8 mouse cellular contexts compared by ENCODE assay signal in the genomic region with DNA sequence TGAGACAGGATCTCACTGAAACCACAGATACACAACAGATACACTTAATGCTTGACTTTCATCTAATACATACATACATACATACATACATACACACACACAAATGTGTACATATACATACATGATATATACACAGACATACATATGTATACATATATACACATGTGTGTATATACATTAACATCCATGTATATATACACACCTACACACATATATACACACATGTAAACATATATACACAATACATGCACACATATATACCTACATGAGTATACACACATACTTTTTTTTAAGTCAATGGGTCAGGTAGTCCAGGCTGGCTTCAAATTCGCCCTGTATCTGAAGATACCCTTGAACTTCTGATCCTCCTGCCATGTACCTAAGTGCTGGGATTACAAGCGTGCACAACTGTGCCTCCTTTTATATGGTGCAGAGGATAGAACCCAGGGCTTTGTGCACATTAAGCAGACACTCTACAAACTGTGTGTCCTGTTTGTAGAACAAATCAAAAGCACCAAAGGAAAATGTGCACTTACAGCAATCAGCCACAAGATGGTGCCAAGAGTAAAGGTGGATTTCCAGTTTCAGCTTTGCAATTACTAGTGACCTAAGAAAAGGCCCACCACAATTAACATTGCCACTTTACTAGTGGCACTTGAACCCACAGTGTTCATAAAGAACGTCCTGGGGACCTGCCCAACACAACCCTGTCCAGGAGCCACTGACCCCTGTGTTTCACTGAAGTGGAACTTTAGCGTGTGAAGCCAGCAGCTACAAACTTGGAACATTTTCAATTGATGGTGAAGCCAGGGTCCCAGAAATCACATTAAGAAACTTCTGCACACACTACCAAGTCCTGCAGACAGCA. TPM values are rescaled to one million over a fixed set of nuclear protein-coding genes. Genes with fewer than 3 reads are reported as not detected.
DNase-seq lines count a peak whose midpoint lies in the region; ATAC-seq and TF ChIP-seq lines count a peak whose summit lies in the region.
"Not testable (repeated sequence)": the region's sequence is repeated elsewhere in the genome, so short reads cannot be mapped to it uniquely, and the experiment has no call there.

No protein-coding gene starts in this region.

- H3K36me3 ChIP-seq in hindbrain, embryonic 14.5 days (replicated peaks; ENCODE audit: control insufficient read depth, insufficient read depth); kidney, postnatal 0 days (ENCODE audit: insufficient read depth, low read length); stomach, postnatal 0 days (ENCODE audit: control insufficient read depth, insufficient read depth, low read length): not testable (repeated sequence)

- not testable (repeated sequence) for TF ChIP-seq EP300 in stomach, postnatal 0 days (optimal IDR thresholded peaks at IDR 0.05)

- not testable (repeated sequence) for TF ChIP-seq CTCF in kidney, postnatal 0 days (IDR thresholded peaks at IDR 0.05; ENCODE audit: low read depth); stomach, postnatal 0 days (IDR thresholded peaks at IDR 0.05; ENCODE audit: low read depth)

- not testable (repeated sequence) for H3K9ac ChIP-seq in hindbrain, embryonic 14.5 days; kidney, postnatal 0 days (ENCODE audit: low read depth, low read length); stomach, postnatal 0 days (ENCODE audit: low read length)

- not testable (repeated sequence) for H3K27me3 ChIP-seq in hindbrain, embryonic 14.5 days (ENCODE audit: control insufficient read depth, insufficient read depth, low read length); kidney, postnatal 0 days (ENCODE audit: insufficient read depth, low read length); stomach, postnatal 0 days (ENCODE audit: control insufficient read depth, insufficient read depth, low read length)

- not testable (repeated sequence) for H3K4me3 ChIP-seq in hindbrain, embryonic 14.5 days (replicated peaks; ENCODE audit: low read length); kidney, postnatal 0 days (replicated peaks; ENCODE audit: low read depth, low read length); stomach, postnatal 0 days (ENCODE audit: low read depth, low read length)

- not testable (repeated sequence) for H3K9me3 ChIP-seq in hindbrain, embryonic 14.5 days (ENCODE audit: control insufficient read depth, low read length); kidney, postnatal 0 days (replicated peaks; ENCODE audit: low read length); stomach, postnatal 0 days (ENCODE audit: control insufficient read depth, low read length)

- DNase-seq in hindbrain, embryonic 14.5 days (ENCODE audit: low spot score); kidney, postnatal 0 days (ENCODE audit: low spot score); stomach, postnatal 0 days (ENCODE audit: low spot score): not testable (repeated sequence)

- H3K4me2 ChIP-seq in hindbrain, embryonic 14.5 days (replicated peaks); kidney, postnatal 0 days (ENCODE audit: low read length); stomach, postnatal 0 days (replicated peaks; ENCODE audit: low read depth): not testable (repeated sequence)

- ATAC-seq in CD4-positive, CD25-positive, alpha-beta regulatory T cell, adult 4 months, result peak; percentile 71
- 0 out of 2 replicates have a peak, but pooled peaks have one; percentile 44 for ATAC-seq in erythroid progenitor cell, adult 5-6 weeks (replicated peaks; ENCODE audit: low FRiP score, poor library complexity, severe bottlenecking)
- peak; percentile 59; the same call in 1 of the 2 replicates for ATAC-seq in granulocyte monocyte progenitor cell, adult 5-6 weeks (replicated peaks; ENCODE audit: poor library complexity, severe bottlenecking)
- peak; percentile 48; the same call in 1 of the 2 replicates for ATAC-seq in hindbrain, embryonic 14.5 days (ENCODE audit: low FRiP score)
- ATAC-seq in kidney, postnatal 0 days (replicated peaks; ENCODE audit: low FRiP score, low read depth), result peak; percentile 46
- ATAC-seq in megakaryocyte progenitor cell, adult 5-6 weeks (replicated peaks; ENCODE audit: poor library complexity), result peak; percentile 74
- peak; percentile 38; the same call in 1 of the 2 replicates for ATAC-seq in monocyte, adult 5-6 weeks (replicated peaks; ENCODE audit: insufficient number of reproducible peaks, low FRiP score, low TSS enrichment, poor library complexity, severe bottlenecking)
- ATAC-seq in stomach, postnatal 0 days (ENCODE audit: low FRiP score, low TSS enrichment), result peak; percentile 38; the same call in 1 of the 2 replicates

- no CpG with 5 or more reads among the region's 4 CpGs for WGBS in hindbrain, embryonic 14.5 days
- no CpG with 5 or more reads among the region's 4 CpGs for WGBS in kidney, postnatal 0 days
- no CpG with 5 or more reads among the region's 4 CpGs for WGBS in stomach, postnatal 0 days

- not testable (repeated sequence) for H3K4me1 ChIP-seq in hindbrain, embryonic 14.5 days (replicated peaks; ENCODE audit: control insufficient read depth, insufficient read depth, low read length); kidney, postnatal 0 days (replicated peaks; ENCODE audit: insufficient read depth, low read length); stomach, postnatal 0 days (replicated peaks; ENCODE audit: control insufficient read depth, insufficient read depth)

- not testable (repeated sequence) for H3K27ac ChIP-seq in hindbrain, embryonic 14.5 days; kidney, postnatal 0 days; stomach, postnatal 0 days (replicated peaks)

RNA-seq across cellular contexts. Expression of gene Dynlt1b, which starts 37.2 kb away (rescaled TPM):
- 100 to 1,000 TPM; 128 to 139 TPM for polyA plus RNA-seq in CD4-positive, CD25-positive, alpha-beta regulatory T cell, adult 4 months (2017; shearing (Covaris generic))
- 31.0 and 56.2 TPM in 2 replicates for total RNA-seq in erythroid progenitor cell, adult 5-6 weeks (2015; ENCODE audit: low replicate concordance)
- 25.5 and 30.8 TPM in 2 replicates for total RNA-seq in erythroid progenitor cell, adult 5-6 weeks (2017; ENCODE audit: low replicate concordance)
- total RNA-seq in granulocyte monocyte progenitor cell, adult 5-6 weeks (2014; fragmentation: Nextera tagmentation), result 96.0 and 128 TPM in 2 replicates
- 142 and 194 TPM in 2 replicates for total RNA-seq in granulocyte monocyte progenitor cell, adult 5-6 weeks (2017)
- 1,240 and 1,455 TPM in 2 replicates for polyA plus RNA-seq in hindbrain, embryonic 14.5 days (2014; fragmentation: Nextera tagmentation; extraction: Ambion mirVana)
- polyA plus RNA-seq in kidney, postnatal 0 days (2015; fragmentation: Nextera tagmentation; extraction: Ambion mirVana), result 569 and 632 TPM in 2 replicates
- 110 and 112 TPM in 2 replicates for total RNA-seq in megakaryocyte progenitor cell, adult 5-6 weeks (2015)
- 133 and 134 TPM in 2 replicates for total RNA-seq in megakaryocyte progenitor cell, adult 5-6 weeks (2017)
- 93.0 to 145 TPM (median 122 TPM) in 3 replicates for total RNA-seq in monocyte, adult 5-6 weeks (2017)
- 477 and 484 TPM in 2 replicates for polyA plus RNA-seq in stomach, postnatal 0 days (2015; fragmentation: Nextera tagmentation; extraction: Ambion mirVana)
